Mouse (Mus musculus) C2C12 (cell line): ENCODE data around the gene Ciita.

ENCODE experiments used
- CTCF ChIP-seq: IDR thresholded peaks from one replicate; pipeline ENCODE4 v1.5.1; 2011; ENCODE audit not compliant: control insufficient read depth, insufficient read depth, insufficient read length
- FOSL1 ChIP-seq: IDR thresholded peaks from one replicate; pipeline ENCODE4 v1.8.0; 2011; ENCODE audit warnings: mild to moderate bottlenecking, low read length; ENCODE audit not compliant: poor library complexity, insufficient read depth, severe bottlenecking
- MAX ChIP-seq: IDR thresholded peaks from one replicate; pipeline ENCODE4 v1.6.1; 2011; ENCODE audit warnings: mild to moderate bottlenecking, control low read depth
- USF1 ChIP-seq: IDR thresholded peaks from one replicate; pipeline ENCODE4 v1.6.1; 2011; ENCODE audit warnings: low read depth, mild to moderate bottlenecking, control low read depth, moderate library complexity

GRCm38 (mm10) chr16:10451906-10452305 is 28.0 kb upstream of the Ciita start:
- TF ChIP-seq CTCF (no peak), MAX (no peak), FOSL1 (no peak), USF1 (no peak)
